Mouse (Mus musculus): Measurements from ENCODE around the gene Dhx34. TPM values are rescaled to one million over a fixed set of nuclear protein-coding genes. Genes with fewer than 3 reads are reported as not detected.
A peak's percentile ranks its signal among the peaks of the same experiment; 100 is the strongest.

Dhx34 gene
- polyA plus RNA-seq, 2 experiments, result 9.4 to 17.0 TPM

- H3K4me1 ChIP-seq (ENCODE audit: control insufficient read depth, insufficient read depth, low read length), result no peaks in the 10 kb centered on the region
- ATAC-seq (ENCODE audit: low FRiP score, low read depth) (no peak), DNase-seq (ENCODE audit: low spot score) (peak; percentile 46)
- H3K27me3 ChIP-seq (ENCODE audit: control insufficient read depth, insufficient read depth, low read length), result no peaks in the 10 kb centered on the region
- no peak overlapping the region for H3K27ac ChIP-seq (replicated peaks; ENCODE audit: low read depth, low read length)
- no peak overlapping the region for H3K4me2 ChIP-seq (replicated peaks; ENCODE audit: low read depth, low read length, severe bottlenecking)
- peaks cover 3% of the 10 kb centered on the region; the same call in 1 of the 2 replicates for H3K36me3 ChIP-seq (ENCODE audit: control insufficient read depth, insufficient read depth, low read length)
- TF ChIP-seq POLR2A (IDR thresholded peaks at IDR 0.05; ENCODE audit: borderline replicate concordance, extremely low read depth, insufficient read depth, insufficient read length), result no peak
- WGBS, result 13% methylated on average over 15 of the region's 15 CpGs
- no peak overlapping the region for H3K9ac ChIP-seq (ENCODE audit: low read depth, low read length, severe bottlenecking)
- H3K9me3 ChIP-seq (ENCODE audit: control insufficient read depth, low read length), result no peaks in the 10 kb centered on the region
- no peak overlapping the region for H3K4me3 ChIP-seq (replicated peaks; ENCODE audit: low read length)
Measured at GRCm38 (mm10) chr7:16147643-16148042, 74.2 kb downstream of the Dhx34 start.

Other genes with a start within 250 kb of the Dhx34 start
- 20.1 and 26.6 TPM in 2 replicates for gene Bicra, start 174.1 kb downstream of the Dhx34 start, polyA plus RNA-seq (2012; rRNA removed)
- 8.6 and 10.1 TPM in 2 replicates for gene Bicra, start 174.1 kb downstream of the Dhx34 start, polyA plus RNA-seq (2014; fragmentation: Nextera tagmentation; extraction: Ambion mirVana)
- 0.26 and 0.35 TPM in 2 replicates for gene Zfp541, start 160.2 kb downstream of the Dhx34 start, polyA plus RNA-seq (2012; rRNA removed)
- 0.17 TPM in 1 of 2 replicates, not detected in the other for gene Zfp541, start 160.2 kb downstream of the Dhx34 start, polyA plus RNA-seq (2014; fragmentation: Nextera tagmentation; extraction: Ambion mirVana)
- 212 and 247 TPM in 2 replicates for gene Napa, start 123.6 kb downstream of the Dhx34 start, polyA plus RNA-seq (2012; rRNA removed)
- 206 and 217 TPM in 2 replicates for gene Napa, start 123.6 kb downstream of the Dhx34 start, polyA plus RNA-seq (2014; fragmentation: Nextera tagmentation; extraction: Ambion mirVana)
- gene Kptn, start 102.1 kb downstream of the Dhx34 start, polyA plus RNA-seq (2012; rRNA removed), result 38.0 and 43.1 TPM in 2 replicates
- gene Kptn, start 102.1 kb downstream of the Dhx34 start, polyA plus RNA-seq (2014; fragmentation: Nextera tagmentation; extraction: Ambion mirVana), result 28.6 and 33.5 TPM in 2 replicates
- 7.3 and 9.8 TPM in 2 replicates for gene Slc8a2, start 92.2 kb downstream of the Dhx34 start, polyA plus RNA-seq (2012; rRNA removed)
- gene Slc8a2, start 92.2 kb downstream of the Dhx34 start, polyA plus RNA-seq (2014; fragmentation: Nextera tagmentation; extraction: Ambion mirVana), result 0.23 and 0.28 TPM in 2 replicates
- gene Meis3, start 46.9 kb downstream of the Dhx34 start, polyA plus RNA-seq (2012; rRNA removed), result 29.3 and 34.2 TPM in 2 replicates
- 15.1 and 16.2 TPM in 2 replicates for gene Meis3, start 46.9 kb downstream of the Dhx34 start, polyA plus RNA-seq (2014; fragmentation: Nextera tagmentation; extraction: Ambion mirVana)
- gene C5ar2, start 22.1 kb upstream of the Dhx34 start, polyA plus RNA-seq (2012; rRNA removed), result 0.15 and 0.32 TPM in 2 replicates
- gene C5ar2, start 22.1 kb upstream of the Dhx34 start, polyA plus RNA-seq (2014; fragmentation: Nextera tagmentation; extraction: Ambion mirVana), result 0.07 TPM in 1 of 2 replicates, not detected in the other
- gene C5ar1, start 37.5 kb upstream of the Dhx34 start, polyA plus RNA-seq (2012; rRNA removed), result 3.2 and 5.4 TPM in 2 replicates
- 2.8 and 3.1 TPM in 2 replicates for gene C5ar1, start 37.5 kb upstream of the Dhx34 start, polyA plus RNA-seq (2014; fragmentation: Nextera tagmentation; extraction: Ambion mirVana)
- gene Inafm1, start 51.6 kb upstream of the Dhx34 start, polyA plus RNA-seq (2012; rRNA removed), result 48.7 and 57.8 TPM in 2 replicates
- gene Inafm1, start 51.6 kb upstream of the Dhx34 start, polyA plus RNA-seq (2014; fragmentation: Nextera tagmentation; extraction: Ambion mirVana), result 24.3 and 27.4 TPM in 2 replicates
- gene Ccdc9, start 64.8 kb upstream of the Dhx34 start, polyA plus RNA-seq (2012; rRNA removed), result 64.4 and 84.8 TPM in 2 replicates
- gene Ccdc9, start 64.8 kb upstream of the Dhx34 start, polyA plus RNA-seq (2014; fragmentation: Nextera tagmentation; extraction: Ambion mirVana), result 15.9 and 17.7 TPM in 2 replicates
- gene Bbc3, start 86.4 kb upstream of the Dhx34 start, polyA plus RNA-seq (2012; rRNA removed), result 7.4 and 11.9 TPM in 2 replicates
- 3.7 and 4.0 TPM in 2 replicates for gene Bbc3, start 86.4 kb upstream of the Dhx34 start, polyA plus RNA-seq (2014; fragmentation: Nextera tagmentation; extraction: Ambion mirVana)
- gene Sae1, start 165.8 kb upstream of the Dhx34 start, polyA plus RNA-seq (2012; rRNA removed), result 143 and 172 TPM in 2 replicates
- gene Sae1, start 165.8 kb upstream of the Dhx34 start, polyA plus RNA-seq (2014; fragmentation: Nextera tagmentation; extraction: Ambion mirVana), result 273 and 289 TPM in 2 replicates
- 49.1 and 57.6 TPM in 2 replicates for gene Zc3h4, start 178.9 kb upstream of the Dhx34 start, polyA plus RNA-seq (2012; rRNA removed)
- gene Zc3h4, start 178.9 kb upstream of the Dhx34 start, polyA plus RNA-seq (2014; fragmentation: Nextera tagmentation; extraction: Ambion mirVana), result 15.7 and 18.9 TPM in 2 replicates
- 32.8 and 41.6 TPM in 2 replicates for gene Tmem160, start 230.7 kb upstream of the Dhx34 start, polyA plus RNA-seq (2012; rRNA removed)
- gene Tmem160, start 230.7 kb upstream of the Dhx34 start, polyA plus RNA-seq (2014; fragmentation: Nextera tagmentation; extraction: Ambion mirVana), result 42.7 and 51.3 TPM in 2 replicates